Mouse (Mus musculus) urinary bladder, postnatal 0 days (tissue): ENCODE data around the gene 6430571L13Rik. TPM values are rescaled to one million over a fixed set of nuclear protein-coding genes. Genes with fewer than 3 reads are reported as not detected.

Experiments
- polyA plus RNA-seq: library from polyadenylated mRNA; unstranded; fragments of >200 nt; fragmentation: Nextera tagmentation; extraction: Ambion mirVana; gene quantifications from 2 replicates; pipeline ENCODE4 v1.2.1, GENCODE M21; 2015

Gene 6430571L13Rik
- polyA plus RNA-seq, result 1.5 and 1.7 TPM in 2 replicates

DNA sequence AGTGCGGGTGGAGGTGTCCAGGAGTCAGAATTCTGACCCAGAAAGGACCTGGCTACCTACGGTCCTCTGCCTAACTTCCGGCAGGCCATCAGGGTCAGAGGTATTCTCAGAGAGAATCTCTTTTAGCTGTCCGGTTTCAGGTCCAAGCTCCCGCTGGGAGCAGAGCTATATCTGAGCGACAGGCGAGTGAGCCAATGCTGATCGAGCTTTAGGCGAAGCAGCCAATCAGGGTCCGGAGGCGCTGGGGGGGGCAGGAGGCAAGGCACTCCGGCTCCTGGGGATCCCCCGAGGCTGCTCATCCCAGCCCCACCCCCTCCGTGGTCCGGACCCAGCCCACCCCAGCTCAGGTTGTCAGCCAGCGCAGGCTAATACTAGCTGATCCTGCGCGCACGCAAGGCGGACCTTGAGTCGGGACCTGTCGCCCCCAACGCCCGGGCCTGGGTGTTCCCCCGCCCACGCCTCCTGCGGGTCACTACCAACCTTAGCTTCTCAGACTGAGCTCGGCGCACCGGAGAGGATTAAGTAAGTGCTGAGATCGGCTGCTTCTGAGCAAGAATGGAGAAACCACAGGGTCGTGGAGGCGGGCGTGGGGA is at the start of gene 6430571L13Rik:
Gene 6430571L13Rik (plus strand): TSS at position 336 of the 593 bp plus-strand sequence.

DNA sequence AAGGTAGTCTGAATTCAATTTTAAA is 44.6 kb upstream of the 6430571L13Rik start, which contains the start of gene Cish:
Gene Cish (plus strand): TSS at position 11 of the 25 bp plus-strand sequence.

GRCm38 (mm10) chr9:107338172-107338883 is 2.1 kb upstream of the 6430571L13Rik start, which contains the start of gene Hemk1:
Hemk1 (minus strand) TSS chr9:107338350.

GRCm38 (mm10) chr9:107399491-107399971 is 59.1 kb downstream of the 6430571L13Rik start, which contains the start of gene Cacna2d2:
Cacna2d2 (plus strand) TSS chr9:107399612.

Other genes with a start within 250 kb of the 6430571L13Rik start
- gene Dock3, start 108.7 kb upstream of the 6430571L13Rik start, polyA plus RNA-seq, result 5.4 and 6.3 TPM in 2 replicates
- 14.6 and 17.1 TPM in 2 replicates for gene Mapkapk3, start 50.7 kb upstream of the 6430571L13Rik start, polyA plus RNA-seq
- gene Cish, start 44.6 kb upstream of the 6430571L13Rik start, polyA plus RNA-seq, result 23.4 and 28.5 TPM in 2 replicates
- 6.3 and 8.1 TPM in 2 replicates for gene Hemk1, start 2.3 kb upstream of the 6430571L13Rik start, polyA plus RNA-seq
- gene Cacna2d2, start 59.0 kb downstream of the 6430571L13Rik start, polyA plus RNA-seq, result 0.08 and 0.12 TPM in 2 replicates
- 36.6 and 39.3 TPM in 2 replicates for gene Tmem115, start 193.3 kb downstream of the 6430571L13Rik start, polyA plus RNA-seq
- gene Cyb561d2, start 201.6 kb downstream of the 6430571L13Rik start, polyA plus RNA-seq, result 16.3 and 17.5 TPM in 2 replicates
- 14.7 and 17.2 TPM in 2 replicates for gene Nprl2, start 201.6 kb downstream of the 6430571L13Rik start, polyA plus RNA-seq
- 0.44 and 0.52 TPM in 2 replicates for gene Zmynd10, start 206.7 kb downstream of the 6430571L13Rik start, polyA plus RNA-seq
- gene Rassf1, start 211.0 kb downstream of the 6430571L13Rik start, polyA plus RNA-seq, result 61.6 and 67.2 TPM in 2 replicates
- gene Tusc2, start 222.7 kb downstream of the 6430571L13Rik start, polyA plus RNA-seq, result 30.8 and 32.6 TPM in 2 replicates
- 37.4 and 43.1 TPM in 2 replicates for gene Hyal2, start 227.3 kb downstream of the 6430571L13Rik start, polyA plus RNA-seq
- gene Hyal1, start 236.3 kb downstream of the 6430571L13Rik start, polyA plus RNA-seq, result 6.4 and 7.9 TPM in 2 replicates
- gene Naa80, start 238.3 kb downstream of the 6430571L13Rik start, polyA plus RNA-seq, result 9.7 and 14.0 TPM in 2 replicates
- gene Hyal3, start 240.2 kb downstream of the 6430571L13Rik start, polyA plus RNA-seq, result 0.60 and 0.61 TPM in 2 replicates
- 21.9 and 26.4 TPM in 2 replicates for gene Ifrd2, start 247.0 kb downstream of the 6430571L13Rik start, polyA plus RNA-seq